Mouse (Mus musculus) frontal cortex, postnatal 10 days (tissue): Measurements from ENCODE around the gene Selenoo.

Source experiments
- DNase-seq, 2 experiments: peaks; one replicate each; pipeline ENCODE4 v3.0.0; 2022; ENCODE audit warnings: low spot score in 2 of 2, mixed read lengths in 1 of 2

The Selenoo gene

DNA sequence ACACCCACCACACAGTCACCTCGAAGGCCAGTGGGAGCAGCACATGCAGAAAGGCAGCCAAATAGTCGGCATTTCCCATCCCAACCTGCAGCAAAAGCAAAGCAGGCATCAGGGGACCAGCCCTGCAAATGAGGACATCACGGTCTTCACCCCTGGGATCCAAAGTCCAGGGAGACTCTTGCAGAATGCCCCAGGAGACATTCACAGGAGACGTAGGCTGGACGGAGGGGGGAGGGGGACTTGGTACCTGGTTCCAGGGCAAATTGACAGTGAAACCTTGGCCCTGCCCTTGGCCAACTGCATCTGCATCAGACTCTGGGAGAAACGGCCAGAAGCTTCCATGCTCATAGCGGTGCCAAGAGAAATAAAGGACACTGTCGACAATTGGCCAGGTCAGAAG is 37.7 kb downstream of the Selenoo start:
- no peak for DNase-seq

DNA sequence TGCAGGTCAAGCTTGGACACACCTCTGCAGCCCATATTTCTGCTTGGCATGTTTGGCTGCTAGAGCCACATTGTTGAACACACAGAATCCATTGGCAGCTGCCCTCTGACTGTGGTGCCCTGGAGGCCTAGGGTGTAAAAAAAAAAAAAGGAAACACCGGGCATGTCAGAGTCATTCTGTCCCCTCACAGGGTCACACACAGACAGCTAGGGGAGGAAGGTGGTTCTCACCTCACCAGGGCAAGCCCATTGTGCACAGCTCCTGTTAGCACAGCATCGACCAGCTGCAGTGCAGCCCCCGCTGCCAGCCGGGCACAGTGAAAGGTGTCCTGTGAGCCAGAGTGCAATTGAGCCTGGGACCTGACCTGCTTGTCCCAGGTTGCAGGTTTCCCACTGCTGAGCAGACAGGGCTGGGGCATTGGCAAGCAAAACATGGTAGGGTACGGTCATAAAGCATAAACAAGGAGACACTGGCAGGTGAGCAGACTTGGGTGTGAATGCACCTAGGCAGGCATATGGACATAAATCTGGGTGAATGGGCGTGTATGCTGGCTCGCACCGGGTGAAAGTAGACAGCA is 38.6 kb downstream of the Selenoo start:
- no peak for DNase-seq

GRCm38 (mm10) chr15:89128382-89129350 is 39.8 kb downstream of the Selenoo start, which contains the start of gene Hdac10:
Gene Hdac10 (minus strand): TSS chr15:89128700.
- peak; percentile 70 to 75 for DNase-seq

DNA sequence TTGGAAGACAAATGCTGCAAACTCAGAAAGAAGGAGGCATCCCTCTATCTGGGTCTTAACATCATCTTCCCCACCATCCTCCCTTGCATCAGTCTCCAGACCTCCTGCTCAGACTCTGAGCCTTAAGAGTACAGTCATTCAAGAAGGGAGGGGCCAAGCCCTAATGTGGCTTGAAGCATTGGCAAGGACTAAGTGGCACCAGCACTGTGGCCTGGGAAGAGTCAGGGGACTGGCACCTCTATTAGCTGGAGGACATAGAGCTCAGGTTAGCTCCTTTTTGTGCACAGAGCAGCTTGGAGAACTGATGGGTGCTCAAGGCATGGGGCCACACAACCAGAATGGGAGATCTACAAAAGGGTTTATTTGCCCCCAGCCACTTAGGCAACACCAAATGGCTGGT is 41.4 kb downstream of the Selenoo start:
- DNase-seq, result no peak

DNA sequence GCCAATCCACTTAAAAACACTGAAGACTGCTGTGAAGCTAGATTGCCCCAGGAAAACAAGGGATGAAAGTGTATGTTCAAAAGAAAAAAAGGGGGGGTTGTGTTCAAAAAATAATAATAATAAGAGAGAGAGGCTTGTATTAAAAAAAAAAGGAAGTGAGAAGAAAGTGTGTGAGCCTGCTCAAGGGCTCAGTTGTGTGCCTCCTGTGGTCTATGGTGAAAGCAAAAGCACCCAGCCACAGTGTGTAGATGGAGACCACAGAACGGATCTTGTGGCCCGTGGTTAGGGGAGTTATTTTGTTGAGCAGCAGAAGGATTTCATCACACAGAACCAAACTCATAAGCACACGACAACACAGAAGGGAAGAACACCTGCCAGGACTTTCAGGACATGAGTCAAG is 42.4 kb downstream of the Selenoo start:
- no peak for DNase-seq

DNA sequence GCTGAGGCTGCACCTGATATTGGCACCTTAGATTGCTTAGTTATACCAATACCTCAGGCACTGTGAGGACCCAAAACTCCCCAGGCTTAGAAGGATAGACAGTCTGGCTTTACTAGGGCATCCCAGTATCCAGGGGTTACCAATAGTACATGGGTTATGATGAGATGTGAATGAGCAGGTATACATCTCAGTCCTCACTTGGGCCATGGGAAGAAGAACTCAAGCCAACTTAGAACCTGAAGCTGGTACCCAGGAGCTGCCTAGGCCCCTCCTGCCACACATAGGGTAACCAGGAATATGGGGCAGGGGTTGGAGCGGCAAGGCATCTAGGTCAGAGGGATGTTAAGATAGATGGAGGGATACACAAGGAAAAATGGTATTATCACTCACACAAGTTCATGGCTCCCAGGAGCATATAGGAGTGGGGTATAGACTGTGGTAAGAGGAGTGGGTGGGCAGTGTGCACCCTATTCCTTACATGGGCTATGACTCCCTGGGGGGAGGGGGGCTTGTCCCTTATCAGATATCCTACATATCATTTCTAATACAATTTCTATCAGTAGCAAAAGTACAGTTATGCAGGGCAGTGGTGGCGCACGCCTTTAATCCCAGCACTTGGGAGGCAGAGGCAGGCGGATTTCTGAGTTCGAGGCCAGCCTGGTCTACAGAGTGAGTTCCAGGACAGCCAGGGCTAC is 47.7 kb downstream of the Selenoo start:
- DNase-seq, result no peak

GRCm38 (mm10) chr15:89137378-89138045 is 48.6 kb downstream of the Selenoo start:
- no peak for DNase-seq

DNA sequence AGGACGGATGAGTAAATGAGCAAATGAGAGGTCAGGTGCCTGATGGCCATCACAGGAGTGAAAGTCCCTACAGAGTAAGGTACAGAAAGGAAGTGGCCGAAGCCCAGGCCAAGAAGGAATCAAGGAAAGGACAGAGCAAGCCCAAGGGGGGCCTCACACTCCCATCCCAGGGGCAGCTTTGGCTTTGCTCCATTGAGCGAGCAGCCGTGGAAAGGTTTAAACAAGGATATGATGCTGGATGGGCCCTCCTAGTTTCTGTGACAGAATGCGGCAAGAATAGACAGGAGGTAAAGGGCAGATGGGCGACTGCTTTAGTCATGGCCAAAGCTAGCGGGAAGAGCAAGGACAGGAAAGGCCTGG is 49.1 kb downstream of the Selenoo start:
- no peak for DNase-seq

DNA sequence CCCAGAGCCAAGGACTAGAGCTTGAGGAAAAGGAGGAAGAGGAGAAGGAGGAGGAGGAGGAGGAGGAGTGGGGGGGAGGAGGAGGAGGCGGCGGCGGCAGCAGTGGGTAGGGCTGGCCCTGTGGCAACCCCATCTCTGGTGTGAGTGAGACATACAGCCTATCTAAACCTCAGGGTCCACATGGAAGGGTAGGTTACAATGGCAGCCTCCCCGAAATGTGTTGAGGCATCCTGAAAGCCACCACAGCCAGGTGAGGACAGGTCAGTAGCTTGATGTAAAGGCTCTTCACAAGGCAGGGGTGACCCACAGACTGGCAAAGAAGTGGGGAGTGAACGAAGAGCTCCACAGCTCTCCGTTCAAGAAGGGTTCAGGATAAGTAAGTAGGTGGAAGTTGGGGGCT is 49.6 kb downstream of the Selenoo start:
- no peak for DNase-seq

- no peak for DNase-seq
Measured at GRCm38 (mm10) chr15:89140048-89140658, 51.3 kb downstream of the Selenoo start.

- DNase-seq, result no peak
Measured at GRCm38 (mm10) chr15:89140659-89141252, 51.9 kb downstream of the Selenoo start, which contains the start of gene Mapk12. Gene Mapk12 (minus strand): TSS chr15:89140703.

DNA sequence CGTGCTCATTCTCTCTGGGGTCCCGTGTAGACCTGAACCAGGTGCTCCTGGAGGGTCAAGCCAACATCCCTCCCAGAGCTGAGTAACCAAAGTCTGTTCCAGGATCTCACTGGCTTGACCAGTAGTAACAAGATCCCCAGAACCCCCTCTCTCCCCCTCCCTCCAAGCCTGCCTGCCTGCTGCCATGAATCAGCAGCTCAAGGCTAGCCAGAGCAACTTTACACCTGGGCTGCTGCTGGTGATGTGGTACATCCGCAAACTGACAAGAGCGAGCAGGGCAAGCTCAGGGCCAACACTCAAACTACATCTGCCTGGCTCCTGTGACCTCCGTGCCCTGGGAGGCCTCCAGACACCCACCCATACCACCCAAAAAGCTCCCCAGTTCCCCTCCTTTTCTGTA is 52.6 kb downstream of the Selenoo start:
- DNase-seq, result no peak

- DNase-seq, result no peak
Measured at GRCm38 (mm10) chr15:89141905-89142304, 53.0 kb downstream of the Selenoo start.

- no peak for DNase-seq
Measured at GRCm38 (mm10) chr15:89143134-89143533, 54.2 kb downstream of the Selenoo start.

GRCm38 (mm10) chr15:89144965-89145364 is 56.1 kb downstream of the Selenoo start:
- no peak for DNase-seq

DNA sequence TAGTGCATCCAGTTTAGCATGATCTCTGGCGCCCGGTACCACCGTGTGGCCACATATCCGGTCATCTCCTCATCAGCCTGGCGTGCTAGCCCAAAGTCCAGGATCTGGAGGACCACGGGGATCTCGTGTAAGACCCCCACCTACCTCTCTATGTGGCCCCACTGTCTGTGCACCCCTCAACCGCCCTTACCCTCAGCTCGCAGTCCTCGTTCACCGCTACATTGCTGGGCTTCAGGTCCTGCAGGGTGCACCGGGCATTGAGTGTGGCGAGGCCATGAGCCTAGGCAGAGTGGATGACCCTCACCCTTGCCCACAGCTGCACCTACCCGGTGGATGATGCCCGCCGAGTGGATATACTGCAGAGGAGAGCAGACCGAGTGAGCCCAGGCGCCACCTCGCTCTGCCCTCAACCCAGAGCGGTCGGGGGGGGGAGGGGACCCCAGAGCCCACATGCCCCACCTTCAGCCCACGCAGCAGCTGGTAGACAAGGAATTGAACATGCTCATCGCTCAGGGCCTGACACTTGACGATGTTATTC is 57.0 kb downstream of the Selenoo start:
- DNase-seq, result no peak

DNA sequence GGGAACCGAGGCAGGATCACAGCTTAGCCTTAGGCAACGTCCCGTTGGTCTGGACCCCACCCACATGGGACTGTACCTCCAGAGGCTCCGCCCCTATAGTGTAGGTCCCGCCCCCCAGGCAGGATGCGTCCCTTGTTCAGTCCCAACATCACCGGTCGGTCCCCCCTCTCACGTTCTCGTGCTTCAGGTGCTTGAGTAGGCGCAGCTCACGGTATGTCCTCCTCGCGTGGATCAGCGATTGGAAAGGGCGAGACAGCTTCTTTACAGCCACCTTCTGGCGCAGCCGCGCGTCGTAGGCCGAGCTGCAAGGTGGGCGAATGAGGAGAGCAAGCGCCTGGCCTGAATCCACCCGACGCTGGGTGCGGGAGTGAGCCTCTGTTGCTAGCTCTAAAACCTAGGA is 57.7 kb downstream of the Selenoo start:
- no peak for DNase-seq

- no peak for DNase-seq
Measured at GRCm38 (mm10) chr15:89147024-89147423, 58.1 kb downstream of the Selenoo start.

GRCm38 (mm10) chr15:89147456-89147855 is 58.6 kb downstream of the Selenoo start:
- no peak for DNase-seq

GRCm38 (mm10) chr15:89147895-89148294 is 59.0 kb downstream of the Selenoo start:
- no peak for DNase-seq
